Mouse (Mus musculus) brain, embryonic 14.5 days (tissue): ENCODE results near the gene Trim11. TPM values are rescaled to one million over a fixed set of nuclear protein-coding genes. Genes with fewer than 3 reads are reported as not detected.

Experiments used
- DNase-seq: peaks from one replicate; pipeline ENCODE4 v3.0.0-alpha.2; 2011; ENCODE audit warnings: low read depth
- CTCF ChIP-seq: fragments of 200-500 bp; IDR thresholded peaks from 2 replicates; pipeline ENCODE4 v1.5.1; 2012; ENCODE audit warnings: inconsistent platforms, mild to moderate bottlenecking, moderate library complexity, borderline replicate concordance; ENCODE audit not compliant: insufficient read depth, insufficient read length; ENCODE audit errors: extremely low read depth
- POLR2A ChIP-seq: fragments of 200-500 bp; IDR thresholded peaks from 2 replicates; pipeline ENCODE4 v1.6.1; 2012; ENCODE audit warnings: mild to moderate bottlenecking, inconsistent platforms, borderline replicate concordance; ENCODE audit not compliant: poor library complexity, insufficient read depth, insufficient read length, severe bottlenecking; ENCODE audit errors: extremely low read depth
- polyA plus RNA-seq: library from polyadenylated mRNA; depleted of rRNA; stranded (reverse); fragments of >200 nt; gene quantifications from 2 replicates; pipeline ENCODE4 v1.2.3, GENCODE M21; 2012

The Trim11 gene
- polyA plus RNA-seq, 1 experiment: 25.8 TPM

DNA sequence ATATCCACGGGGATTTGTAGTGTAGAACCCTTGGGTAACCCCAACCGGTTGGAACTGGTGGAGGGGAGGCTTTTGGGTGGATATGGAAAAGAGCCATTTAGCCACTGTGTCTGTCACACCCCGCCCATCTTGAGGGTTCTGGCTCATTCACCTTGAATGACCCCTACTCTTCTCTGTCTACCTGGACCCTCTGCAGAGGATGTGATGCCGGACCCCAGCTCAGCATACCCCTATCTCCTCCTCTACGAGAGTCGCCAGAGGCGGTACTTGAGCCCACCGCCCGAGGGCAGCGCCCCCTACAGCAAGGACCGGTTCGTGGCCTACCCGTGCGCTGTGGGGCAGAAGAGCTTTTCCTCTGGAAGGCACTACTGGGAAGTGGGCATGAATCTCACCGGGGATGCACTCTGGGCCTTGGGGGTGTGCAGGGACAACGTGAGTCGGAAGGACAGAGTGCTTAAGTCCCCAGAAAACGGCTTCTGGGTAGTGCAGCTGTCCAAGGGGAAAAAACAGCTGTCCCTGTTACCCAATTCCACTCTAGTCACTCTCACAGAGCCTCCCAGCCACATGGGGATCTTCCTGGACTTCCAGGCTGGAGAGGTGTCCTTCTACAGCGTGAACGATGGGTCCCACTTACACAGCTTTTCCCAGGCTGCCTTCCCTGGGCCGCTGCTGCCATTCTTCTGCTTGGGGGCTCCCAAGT is 6.9 kb upstream of the Trim11 start:
- DNase-seq: no peak

GRCm38 (mm10) chr11:58971796-58972195 is 6.1 kb upstream of the Trim11 start:
- DNase-seq: no peak
- TF ChIP-seq CTCF (no peak), POLR2A (no peak)

More for the DNA sequence above, 6.9 kb upstream of the Trim11 start:
- TF ChIP-seq CTCF (no peak), POLR2A (no peak)

GRCm38 (mm10) chr11:58974414-58974813 is 3.5 kb upstream of the Trim11 start:
- no peak for DNase-seq
- TF ChIP-seq CTCF: no peak
- no peak for TF ChIP-seq POLR2A

- no peak for TF ChIP-seq CTCF
- TF ChIP-seq POLR2A: no peak
- DNase-seq: no peak
Measured at GRCm38 (mm10) chr11:58977150-58977549, 743 bp upstream of the Trim11 start.

GRCm38 (mm10) chr11:58977607-58978026 is 276 bp upstream of the Trim11 start:
- no peak for DNase-seq
- TF ChIP-seq POLR2A (no peak), CTCF (no peak)

GRCm38 (mm10) chr11:58978706-58979030 is 775 bp downstream of the Trim11 start:
- TF ChIP-seq CTCF (no peak), POLR2A (no peak)
- no peak for DNase-seq

GRCm38 (mm10) chr11:58979183-58979582 is 1.3 kb downstream of the Trim11 start:
- TF ChIP-seq CTCF (no peak), POLR2A (no peak)
- no peak for DNase-seq

- TF ChIP-seq CTCF (no peak), POLR2A (no peak)
- DNase-seq: no peak
Measured at GRCm38 (mm10) chr11:58979661-58980060, 1.8 kb downstream of the Trim11 start.

DNA sequence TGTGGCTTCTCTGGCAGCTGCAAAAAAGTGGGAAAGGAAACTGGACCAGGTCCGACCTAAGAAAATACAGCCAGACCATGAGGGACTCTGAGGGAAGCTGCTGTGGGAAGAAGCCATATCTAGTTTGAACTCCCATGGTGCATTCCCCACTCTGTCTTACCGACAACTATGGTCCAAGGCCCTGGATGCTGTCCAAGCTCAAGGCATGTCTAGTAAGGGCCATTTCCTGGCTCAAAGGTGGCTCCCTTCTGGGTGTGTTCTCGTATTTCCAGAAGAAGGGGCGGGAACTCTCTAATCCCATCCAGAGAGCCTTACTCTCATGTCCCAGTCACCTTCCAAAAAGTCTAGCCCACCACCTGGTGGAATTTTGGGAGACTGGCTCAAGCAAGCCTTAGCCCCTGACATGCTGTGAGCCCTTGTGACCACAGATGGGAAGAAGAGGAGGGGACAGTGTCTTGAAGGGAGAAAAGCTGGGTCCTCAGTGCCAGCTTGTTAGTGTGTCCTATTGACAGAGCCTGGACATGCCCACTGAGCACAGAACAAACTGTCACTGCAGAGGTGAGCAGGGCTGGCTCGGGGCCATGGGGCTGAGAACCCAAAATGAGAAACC is 2.6 kb downstream of the Trim11 start:
- TF ChIP-seq CTCF (no peak), POLR2A (no peak)
- no peak for DNase-seq

DNA sequence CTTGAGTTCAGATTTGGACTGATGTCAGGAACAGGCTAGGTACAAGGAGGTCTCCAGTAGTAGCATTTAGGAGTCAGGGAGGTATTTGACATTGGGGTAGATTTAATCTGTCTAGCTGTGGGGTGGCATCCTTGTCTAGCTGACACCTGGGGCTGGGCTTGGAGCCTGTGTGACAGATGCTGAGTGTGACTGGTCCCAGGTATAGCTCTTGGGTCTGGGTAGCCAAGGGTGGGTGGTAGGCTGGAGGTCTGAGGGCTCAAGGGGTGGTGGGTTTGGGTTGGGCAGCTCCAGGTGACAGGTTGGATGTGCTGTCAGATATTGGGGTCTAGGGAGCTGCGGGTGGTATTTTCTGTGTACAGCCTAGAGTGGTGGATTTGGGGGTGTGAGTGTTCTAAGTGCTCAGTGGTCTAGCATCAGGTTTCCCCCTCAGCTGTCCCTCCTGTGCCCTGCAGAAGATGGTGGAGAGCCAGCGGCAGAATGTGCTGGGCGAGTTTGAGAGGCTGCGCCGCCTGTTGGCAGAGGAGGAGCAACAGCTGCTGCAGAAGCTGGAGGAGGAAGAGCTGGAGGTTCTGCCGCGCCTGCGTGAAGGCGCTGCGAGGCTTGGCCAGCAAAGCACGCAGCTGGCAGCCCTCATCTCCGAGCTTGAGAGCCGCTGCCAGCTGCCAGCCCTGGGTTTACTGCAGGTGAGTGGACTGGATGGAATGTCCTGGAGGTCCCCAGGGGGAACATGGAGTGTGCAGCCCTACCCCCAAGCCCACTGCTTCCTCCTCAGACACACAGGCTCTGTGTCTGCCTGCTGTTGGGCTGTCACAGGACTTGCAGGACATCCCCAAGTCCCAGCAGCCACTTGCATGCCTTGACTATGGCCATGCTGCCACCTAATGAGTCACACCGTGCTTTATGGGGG is 3.9 kb downstream of the Trim11 start:
- peak; percentile 52; the same call in 1 of the 2 replicates for TF ChIP-seq CTCF
- TF ChIP-seq POLR2A: no peak
- DNase-seq: peak; percentile 72

DNA sequence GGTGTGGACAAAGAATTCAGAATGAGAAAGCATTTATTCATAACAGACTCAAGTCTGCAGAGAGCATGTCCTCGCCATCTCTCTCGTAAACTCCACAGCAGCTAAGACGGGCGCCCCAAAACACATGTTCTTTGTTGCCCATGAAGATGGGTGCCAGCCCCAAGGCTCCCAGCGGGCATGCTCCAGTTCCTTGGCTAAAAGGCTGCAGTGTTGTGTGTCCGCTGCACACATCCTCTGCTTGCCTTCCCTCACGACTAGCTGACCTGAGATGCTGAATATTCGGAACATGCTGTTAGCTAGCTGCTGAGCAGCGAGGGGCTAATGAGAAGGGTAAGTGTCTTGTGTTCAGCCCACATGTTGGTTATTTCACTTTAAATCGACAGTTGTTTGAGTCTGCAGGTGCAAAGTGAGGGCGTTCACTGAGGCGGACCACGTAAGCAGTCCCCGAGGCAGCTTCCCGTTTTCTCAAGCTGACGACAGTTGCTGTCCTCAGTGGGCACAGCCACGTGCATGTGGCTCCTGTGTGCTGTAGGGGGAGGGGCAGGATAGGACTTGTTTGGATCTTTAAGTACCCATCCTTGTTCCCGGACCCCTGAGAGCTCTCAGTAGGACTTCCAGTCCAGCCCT is 4.7 kb downstream of the Trim11 start:
- DNase-seq: no peak
- TF ChIP-seq POLR2A (no peak), CTCF (no peak)
